Mouse (Mus musculus): ENCODE results near the gene Hoxc5. TPM values are rescaled to one million over a fixed set of nuclear protein-coding genes. Genes with fewer than 3 reads are reported as not detected.

Hoxc5 gene
- 0.53 and 1.0 TPM in 2 replicates for polyA plus RNA-seq (2014; fragmentation: Nextera tagmentation; extraction: Ambion mirVana)

DNA sequence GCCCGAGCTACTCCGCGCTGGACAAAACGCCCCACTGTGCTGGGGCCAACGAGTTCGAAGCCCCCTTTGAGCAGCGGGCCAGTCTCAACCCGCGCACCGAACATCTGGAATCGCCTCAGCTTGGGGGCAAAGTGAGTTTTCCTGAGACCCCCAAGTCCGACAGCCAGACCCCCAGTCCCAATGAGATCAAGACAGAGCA, at the start of gene Hoxc5:
Gene Hoxc5 (plus strand): TSS at position 132 of the 199 bp plus-strand sequence.
- Histone ChIP-seq H3K4me1 (ENCODE audit: control insufficient read depth, insufficient read depth, low read length) (no peaks in the 10 kb centered on the region), H3K36me3 (replicated peaks; ENCODE audit: control insufficient read depth, insufficient read depth, low read depth, low read length) (no peaks in the 10 kb centered on the region), H3K9ac (replicated peaks; ENCODE audit: low read length) (no peak within 1 kb of the TSS), H3K27ac (replicated peaks; ENCODE audit: low read depth, low read length) (no peak within 1 kb of the TSS), H3K4me3 (ENCODE audit: low read depth, low read length) (no peak within 1 kb of the TSS), H3K4me2 (ENCODE audit: low read depth, low read length) (no peak within 1 kb of the TSS), H3K9me3 (replicated peaks; ENCODE audit: control insufficient read depth, low read length) (no peaks in the 10 kb centered on the region), H3K27me3 (ENCODE audit: control insufficient read depth, insufficient read depth, low read length) (peaks cover 93% of the 10 kb centered on the region)
- DNase-seq (ENCODE audit: low spot score) (no peak), ATAC-seq (replicated peaks; ENCODE audit: insufficient number of reproducible peaks, low FRiP score, low TSS enrichment, low read depth) (no peak)
- 2% methylated on average over 12 of the region's 12 CpGs for WGBS

GRCm38 (mm10) chr15:102917972-102918572, 49.2 kb upstream of the Hoxc5 start:
- WGBS: 2% methylated on average over 20 of the region's 20 CpGs
- DNase-seq (ENCODE audit: low spot score): no peak

DNA sequence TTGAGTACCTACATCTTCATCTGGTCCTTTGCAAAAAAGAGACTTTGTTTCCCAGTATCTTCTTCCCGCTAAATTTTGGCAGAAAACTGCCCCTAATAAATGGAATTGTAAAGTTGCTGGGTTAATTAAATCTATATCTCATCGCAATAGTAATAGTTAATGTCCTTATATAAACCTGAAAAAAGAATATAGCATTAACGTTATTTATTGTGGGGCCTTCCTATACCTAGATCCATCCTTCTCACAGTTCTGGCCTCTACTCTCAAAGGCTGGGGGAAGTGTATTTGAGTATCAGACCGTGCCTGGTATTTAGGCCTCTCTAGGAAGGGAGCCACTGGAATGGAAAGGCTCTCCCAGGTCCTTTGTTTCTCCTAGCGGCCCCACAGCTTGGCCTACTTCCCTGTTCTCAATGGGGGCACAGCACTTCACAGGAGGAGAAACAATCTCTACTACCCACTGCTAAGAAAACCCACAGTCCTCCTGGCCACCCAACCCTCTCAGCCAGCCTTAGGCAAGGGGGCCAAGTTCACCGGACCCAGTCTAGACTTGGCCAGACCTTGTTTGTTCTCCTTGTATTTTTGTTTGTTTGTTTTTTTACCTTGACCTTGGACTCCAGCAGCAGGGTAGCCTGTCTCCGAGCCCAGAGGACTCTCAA, 48.5 kb upstream of the Hoxc5 start:
- no peak for DNase-seq (ENCODE audit: low spot score)

More at GRCm38 (mm10) chr15:102917972-102918572, 49.2 kb upstream of the Hoxc5 start:
- no peaks in the 10 kb centered on the region for H3K4me1 ChIP-seq (ENCODE audit: control insufficient read depth, insufficient read depth, low read length)
- ATAC-seq (replicated peaks; ENCODE audit: insufficient number of reproducible peaks, low FRiP score, low TSS enrichment, low read depth): no peak
- H3K4me3 ChIP-seq (ENCODE audit: low read depth, low read length): no peak overlapping the region
- no peak overlapping the region for H3K9ac ChIP-seq (replicated peaks; ENCODE audit: low read length)
- no peak overlapping the region for H3K4me2 ChIP-seq (ENCODE audit: low read depth, low read length)
- no peak overlapping the region for H3K27ac ChIP-seq (replicated peaks; ENCODE audit: low read depth, low read length)
- H3K9me3 ChIP-seq (replicated peaks; ENCODE audit: control insufficient read depth, low read length): no peaks in the 10 kb centered on the region
- peaks cover 89% of the 10 kb centered on the region for H3K27me3 ChIP-seq (ENCODE audit: control insufficient read depth, insufficient read depth, low read length)
- no peaks in the 10 kb centered on the region for H3K36me3 ChIP-seq (replicated peaks; ENCODE audit: control insufficient read depth, insufficient read depth, low read depth, low read length)

GRCm38 (mm10) chr15:102919336-102920180, 47.7 kb upstream of the Hoxc5 start:
- 4% methylated on average over 12 of the region's 12 CpGs for WGBS
- DNase-seq (ENCODE audit: low spot score) (no peak), ATAC-seq (replicated peaks; ENCODE audit: insufficient number of reproducible peaks, low FRiP score, low TSS enrichment, low read depth) (no peak)
- no peaks in the 10 kb centered on the region for H3K4me1 ChIP-seq (ENCODE audit: control insufficient read depth, insufficient read depth, low read length)
- H3K27me3 ChIP-seq (ENCODE audit: control insufficient read depth, insufficient read depth, low read length): peaks cover 92% of the 10 kb centered on the region
- H3K9ac ChIP-seq (replicated peaks; ENCODE audit: low read length): no peak overlapping the region
- H3K9me3 ChIP-seq (replicated peaks; ENCODE audit: control insufficient read depth, low read length): no peaks in the 10 kb centered on the region
- no peak overlapping the region for H3K4me2 ChIP-seq (ENCODE audit: low read depth, low read length)
- H3K36me3 ChIP-seq (replicated peaks; ENCODE audit: control insufficient read depth, insufficient read depth, low read depth, low read length): no peaks in the 10 kb centered on the region
- no peak overlapping the region for H3K4me3 ChIP-seq (ENCODE audit: low read depth, low read length)
- no peak overlapping the region for H3K27ac ChIP-seq (replicated peaks; ENCODE audit: low read depth, low read length)

More for the DNA sequence above, 48.5 kb upstream of the Hoxc5 start:
- no peak overlapping the region for H3K4me3 ChIP-seq (ENCODE audit: low read depth, low read length)
- H3K4me1 ChIP-seq (ENCODE audit: control insufficient read depth, insufficient read depth, low read length): no peaks in the 10 kb centered on the region
- H3K9ac ChIP-seq (replicated peaks; ENCODE audit: low read length): no peak overlapping the region
- H3K27me3 ChIP-seq (ENCODE audit: control insufficient read depth, insufficient read depth, low read length): peaks cover 91% of the 10 kb centered on the region
- ATAC-seq (replicated peaks; ENCODE audit: insufficient number of reproducible peaks, low FRiP score, low TSS enrichment, low read depth): no peak
- no peaks in the 10 kb centered on the region for H3K36me3 ChIP-seq (replicated peaks; ENCODE audit: control insufficient read depth, insufficient read depth, low read depth, low read length)
- 3% methylated on average over 7 of the region's 7 CpGs for WGBS
- no peak overlapping the region for H3K27ac ChIP-seq (replicated peaks; ENCODE audit: low read depth, low read length)
- no peak overlapping the region for H3K4me2 ChIP-seq (ENCODE audit: low read depth, low read length)
- no peaks in the 10 kb centered on the region for H3K9me3 ChIP-seq (replicated peaks; ENCODE audit: control insufficient read depth, low read length)

GRCm38 (mm10) chr15:102920619-102921018, 46.6 kb upstream of the Hoxc5 start:
- no peak overlapping the region for H3K4me2 ChIP-seq (ENCODE audit: low read depth, low read length)
- under 1% methylated on average over 18 of the region's 20 CpGs for WGBS
- ATAC-seq (replicated peaks; ENCODE audit: insufficient number of reproducible peaks, low FRiP score, low TSS enrichment, low read depth): peak; percentile 58; the same call in 1 of the 2 replicates
- peaks cover 90% of the 10 kb centered on the region for H3K27me3 ChIP-seq (ENCODE audit: control insufficient read depth, insufficient read depth, low read length)
- DNase-seq (ENCODE audit: low spot score): peak; percentile 80
- H3K4me3 ChIP-seq (ENCODE audit: low read depth, low read length): no peak overlapping the region
- H3K9ac ChIP-seq (replicated peaks; ENCODE audit: low read length): no peak overlapping the region
- no peaks in the 10 kb centered on the region for H3K4me1 ChIP-seq (ENCODE audit: control insufficient read depth, insufficient read depth, low read length)
- H3K9me3 ChIP-seq (replicated peaks; ENCODE audit: control insufficient read depth, low read length): no peaks in the 10 kb centered on the region
- no peaks in the 10 kb centered on the region for H3K36me3 ChIP-seq (replicated peaks; ENCODE audit: control insufficient read depth, insufficient read depth, low read depth, low read length)
- no peak overlapping the region for H3K27ac ChIP-seq (replicated peaks; ENCODE audit: low read depth, low read length)

DNA sequence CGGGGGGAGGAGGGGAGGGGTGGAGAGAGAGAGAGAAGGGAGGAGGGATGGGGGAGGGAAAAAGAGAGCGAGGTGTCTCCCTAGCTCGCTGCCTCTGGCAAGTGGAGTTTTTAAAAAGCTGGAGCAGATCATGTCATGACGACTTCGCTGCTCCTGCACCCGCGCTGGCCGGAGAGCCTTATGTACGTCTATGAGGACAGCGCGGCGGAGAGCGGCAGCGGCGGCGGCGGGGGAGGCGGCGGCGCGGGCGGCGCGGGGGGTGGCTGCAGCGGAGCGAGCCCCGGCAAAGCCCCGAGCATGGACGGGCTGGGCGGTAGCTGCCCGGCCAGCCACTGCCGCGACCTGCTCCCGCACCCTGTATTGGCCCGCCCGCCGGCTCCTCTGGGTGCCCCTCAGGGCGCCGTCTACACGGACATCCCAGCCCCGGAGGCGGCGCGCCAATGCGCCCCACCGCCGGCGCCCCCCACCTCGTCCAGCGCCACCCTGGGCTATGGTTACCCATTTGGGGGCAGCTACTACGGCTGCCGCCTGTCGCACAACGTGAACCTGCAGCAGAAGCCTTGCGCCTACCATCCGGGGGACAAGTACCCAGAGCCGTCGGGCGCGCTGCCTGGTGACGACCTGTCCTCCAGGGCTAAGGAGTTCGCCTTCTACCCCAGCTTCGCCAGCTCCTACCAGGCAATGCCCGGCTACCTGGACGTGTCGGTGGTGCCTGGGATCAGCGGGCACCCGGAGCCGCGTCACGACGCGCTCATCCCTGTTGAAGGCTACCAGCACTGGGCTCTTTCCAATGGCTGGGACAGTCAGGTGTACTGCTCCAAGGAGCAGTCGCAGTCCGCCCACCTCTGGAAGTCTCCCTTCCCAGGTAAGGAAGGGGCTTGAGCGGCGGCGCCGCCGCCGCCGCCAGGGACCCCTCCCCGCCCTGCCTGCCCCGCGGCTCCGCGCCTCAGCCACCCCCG, 45.9 kb upstream of the Hoxc5 start, which contains the start of gene Hoxc13:
Gene Hoxc13 (plus strand): TSS at position 51 of the 959 bp plus-strand sequence.
- Histone ChIP-seq H3K27me3 (ENCODE audit: control insufficient read depth, insufficient read depth, low read length) (peaks cover 90% of the 10 kb centered on the region), H3K4me3 (ENCODE audit: low read depth, low read length) (peak within 1 kb of the TSS; percentile 3; the same call in 1 of the 2 replicates), H3K9me3 (replicated peaks; ENCODE audit: control insufficient read depth, low read length) (no peaks in the 10 kb centered on the region), H3K36me3 (replicated peaks; ENCODE audit: control insufficient read depth, insufficient read depth, low read depth, low read length) (no peaks in the 10 kb centered on the region), H3K27ac (replicated peaks; ENCODE audit: low read depth, low read length) (no peak within 1 kb of the TSS), H3K4me2 (ENCODE audit: low read depth, low read length) (peak within 1 kb of the TSS; percentile 5; the same call in 1 of the 2 replicates), H3K4me1 (ENCODE audit: control insufficient read depth, insufficient read depth, low read length) (no peaks in the 10 kb centered on the region), H3K9ac (replicated peaks; ENCODE audit: low read length) (no peak within 1 kb of the TSS)
- WGBS: under 1% methylated on average over 59 of the region's 88 CpGs
- DNase-seq (ENCODE audit: low spot score): no peak
- peak; percentile 57; the same call in 1 of the 2 replicates for ATAC-seq (replicated peaks; ENCODE audit: insufficient number of reproducible peaks, low FRiP score, low TSS enrichment, low read depth)

DNA sequence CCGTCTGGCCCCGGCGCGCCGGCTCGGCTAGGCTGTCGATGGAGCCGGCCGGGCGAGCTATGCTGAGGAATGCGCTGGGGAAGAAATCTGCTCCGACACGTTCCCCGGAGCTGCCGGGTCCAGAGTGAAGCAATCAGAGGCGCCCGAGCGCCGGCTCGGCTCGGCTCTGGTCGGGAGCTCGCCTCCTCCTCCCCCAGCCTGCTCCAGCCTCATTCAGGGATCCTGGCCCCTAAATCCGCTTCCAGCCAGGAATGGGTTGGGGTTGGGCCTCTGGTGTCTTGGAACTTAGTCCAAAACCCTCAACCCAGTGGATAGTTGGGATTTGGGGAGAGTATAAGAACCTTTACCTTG, 45.3 kb upstream of the Hoxc5 start:
- peak; percentile 16; the same call in 1 of the 2 replicates for ATAC-seq (replicated peaks; ENCODE audit: insufficient number of reproducible peaks, low FRiP score, low TSS enrichment, low read depth)

More for the DNA sequence above, 45.3 kb upstream of the Hoxc5 start:
- H3K36me3 ChIP-seq (replicated peaks; ENCODE audit: control insufficient read depth, insufficient read depth, low read depth, low read length): no peaks in the 10 kb centered on the region
- no peak for DNase-seq (ENCODE audit: low spot score)
- no peak overlapping the region for H3K27ac ChIP-seq (replicated peaks; ENCODE audit: low read depth, low read length)
- H3K9me3 ChIP-seq (replicated peaks; ENCODE audit: control insufficient read depth, low read length): no peaks in the 10 kb centered on the region
- no peak overlapping the region for H3K4me2 ChIP-seq (ENCODE audit: low read depth, low read length)
- no peak overlapping the region for H3K4me3 ChIP-seq (ENCODE audit: low read depth, low read length)
- H3K4me1 ChIP-seq (ENCODE audit: control insufficient read depth, insufficient read depth, low read length): no peaks in the 10 kb centered on the region
- WGBS: under 1% methylated on average over 24 of the region's 24 CpGs
- peaks cover 88% of the 10 kb centered on the region for H3K27me3 ChIP-seq (ENCODE audit: control insufficient read depth, insufficient read depth, low read length)
- H3K9ac ChIP-seq (replicated peaks; ENCODE audit: low read length): no peak overlapping the region

All from embryonic facial prominence, embryonic 11.5 days (tissue).